Mouse (Mus musculus): ENCODE measurements around the gene Large1.
"Not testable (repeated sequence)": the region's sequence is repeated elsewhere in the genome, so short reads cannot be mapped to it uniquely, and the experiment has no call there.

Large1 gene

DNA sequence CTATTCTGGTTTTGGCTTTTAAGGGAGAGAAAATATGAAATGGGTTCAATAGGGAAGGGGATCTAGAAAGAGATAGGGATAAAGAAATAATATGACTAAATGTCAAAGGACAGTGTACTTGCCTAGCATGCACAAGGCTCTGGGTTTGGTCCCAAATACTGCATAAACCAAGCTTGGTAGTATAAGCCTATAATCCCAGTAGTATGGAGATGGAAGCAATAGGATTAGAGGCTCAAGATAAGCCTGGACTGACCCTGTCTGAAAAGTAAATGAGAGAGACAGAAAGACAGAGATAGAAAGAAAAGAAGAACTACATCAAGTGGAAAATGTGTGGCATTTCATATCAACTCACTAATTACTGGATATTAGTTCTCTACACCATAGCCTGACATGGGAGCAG lies 180.7 kb downstream of the Large1 start:
- in situ Hi-C loops (cut with MseI, MboI): no loop called here

DNA sequence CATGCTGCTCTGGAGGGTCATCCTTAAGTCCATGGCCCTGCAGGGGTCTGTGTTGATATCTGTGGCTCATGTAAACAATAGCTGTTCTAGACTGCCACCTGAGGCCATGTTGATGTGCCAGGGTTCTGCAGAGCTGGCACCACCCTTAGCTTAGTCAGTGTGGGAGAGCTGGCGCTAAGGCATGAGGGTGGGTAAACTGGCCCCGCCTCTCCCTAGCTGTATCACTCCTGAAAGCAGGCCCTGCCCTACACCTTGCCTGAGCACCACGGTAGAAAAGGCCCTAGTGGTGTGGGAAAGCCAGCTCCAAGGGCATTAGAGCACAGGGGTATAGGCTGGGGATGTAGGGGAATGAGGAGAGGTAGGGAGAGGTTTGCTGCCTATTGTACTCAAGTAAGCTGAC lies 191.3 kb downstream of the Large1 start:
- in situ Hi-C loops (cut with MseI, MboI): no loop called here

DNA sequence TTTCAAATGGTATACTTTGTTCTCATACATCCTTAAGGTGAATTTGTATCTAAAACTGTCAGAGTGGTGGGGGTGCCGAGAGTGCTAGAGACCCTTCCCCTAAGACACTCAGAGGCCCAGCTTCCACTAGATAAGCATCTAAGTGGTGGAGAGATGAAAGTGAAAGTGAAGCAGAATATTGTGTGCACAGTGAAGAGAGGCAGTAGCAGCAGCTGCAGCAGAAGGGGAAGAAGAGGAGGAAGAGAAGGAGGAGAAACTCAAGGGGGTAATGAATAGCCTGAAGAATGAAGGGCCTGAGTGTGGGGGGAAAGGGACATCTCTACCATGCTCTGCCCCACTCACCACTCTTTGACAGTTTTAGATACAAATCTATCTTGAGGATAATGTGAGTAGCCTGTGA lies 191.8 kb downstream of the Large1 start:
- in situ Hi-C loops (cut with MseI, MboI): no loop called here

DNA sequence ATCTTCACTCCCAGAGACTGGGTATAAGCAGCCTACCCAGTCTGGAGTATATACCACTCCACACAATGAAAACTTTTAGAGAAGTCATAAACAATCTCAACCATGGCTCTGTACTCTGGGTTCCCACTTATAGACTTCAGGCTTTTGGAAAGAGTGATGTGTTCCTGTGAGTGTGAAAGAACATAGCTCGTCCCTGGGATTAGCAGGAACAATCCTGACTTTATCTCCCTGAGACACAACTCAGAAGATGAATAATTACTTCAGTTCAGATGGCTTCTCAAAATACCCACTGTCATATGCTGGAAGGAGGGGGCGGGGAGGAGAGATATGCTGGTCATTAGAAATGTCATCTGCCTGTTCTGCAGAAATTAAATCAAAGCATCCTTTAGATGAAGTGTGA lies 192.4 kb downstream of the Large1 start:
- in situ Hi-C loops (cut with MseI, MboI): no loop called here

DNA sequence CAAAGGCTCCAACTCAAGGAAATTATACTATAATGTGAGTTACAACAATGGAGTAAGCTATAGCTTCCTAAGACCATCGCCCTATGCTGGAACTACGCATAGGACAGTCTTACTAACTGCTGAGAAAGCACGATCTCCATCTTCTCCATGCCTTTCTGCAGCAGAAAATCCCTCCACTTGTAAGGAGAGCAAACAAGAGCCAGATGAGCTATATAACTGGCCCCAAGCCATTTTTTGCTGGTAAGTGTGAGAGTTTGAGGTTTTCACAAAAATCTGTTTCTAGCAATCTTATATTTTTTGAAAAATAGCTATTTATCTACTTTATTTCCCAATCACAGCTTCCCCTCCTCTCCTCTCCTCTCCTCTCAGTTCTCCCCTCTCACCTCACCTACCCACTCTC lies 206.1 kb downstream of the Large1 start:
- in situ Hi-C loops (cut with MseI, MboI): no loop called here

DNA sequence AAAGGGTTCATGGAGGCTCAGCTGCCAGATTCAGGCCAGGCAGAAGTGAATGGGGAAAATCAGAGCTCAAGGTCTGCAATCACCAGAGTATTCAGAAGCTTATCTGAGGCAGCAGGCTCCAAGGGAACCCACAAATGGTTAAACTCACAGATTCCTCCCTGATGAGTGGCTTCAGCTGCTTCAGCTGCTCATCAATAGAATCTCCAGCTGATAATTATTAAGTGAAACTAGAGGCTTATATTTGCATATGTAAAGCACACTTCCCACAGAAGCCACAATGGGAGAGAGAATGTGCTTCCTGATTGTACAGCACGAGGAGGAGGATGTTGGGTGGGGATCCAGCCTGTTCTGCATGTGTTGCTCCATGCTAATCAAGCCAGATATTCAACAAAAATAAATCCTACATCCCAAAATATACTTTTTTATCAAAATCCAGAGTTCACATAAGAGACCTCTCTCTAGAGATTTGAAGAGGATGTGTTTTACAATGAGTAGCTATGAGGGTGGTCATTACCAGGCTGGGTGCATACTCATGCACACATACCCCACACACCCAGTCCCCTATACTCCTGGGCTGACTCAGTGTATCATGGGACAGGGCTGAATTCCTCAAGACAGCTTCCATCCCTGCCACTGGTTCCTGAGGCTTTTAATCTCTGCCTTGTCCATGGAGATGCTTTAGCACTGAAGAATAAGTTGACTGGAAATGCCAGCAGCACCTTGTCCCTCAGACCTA lies 210.5 kb downstream of the Large1 start:
- in situ Hi-C loops (cut with MseI, MboI): no loop called here

DNA sequence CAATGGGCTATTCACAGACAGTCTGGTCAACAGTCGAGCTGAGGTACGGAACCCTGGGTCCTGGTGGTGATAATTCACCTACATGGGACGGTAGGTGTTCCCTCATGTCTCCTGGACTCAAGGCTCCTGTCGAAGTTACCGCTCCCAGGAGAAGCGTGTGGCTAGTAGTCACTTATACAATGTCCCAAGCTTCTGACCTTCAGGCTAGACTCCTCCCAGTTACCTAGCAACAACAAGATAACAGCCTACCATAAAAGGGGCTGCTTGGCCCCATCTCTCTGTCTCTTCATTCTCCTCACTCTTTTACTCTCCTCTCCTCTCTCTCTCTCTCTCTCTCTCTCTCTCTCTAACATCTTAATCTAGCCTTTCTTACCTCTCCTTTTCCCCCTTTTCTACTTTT lies 217.9 kb downstream of the Large1 start:
- in situ Hi-C loops (cut with MseI, MboI): no loop called here

DNA sequence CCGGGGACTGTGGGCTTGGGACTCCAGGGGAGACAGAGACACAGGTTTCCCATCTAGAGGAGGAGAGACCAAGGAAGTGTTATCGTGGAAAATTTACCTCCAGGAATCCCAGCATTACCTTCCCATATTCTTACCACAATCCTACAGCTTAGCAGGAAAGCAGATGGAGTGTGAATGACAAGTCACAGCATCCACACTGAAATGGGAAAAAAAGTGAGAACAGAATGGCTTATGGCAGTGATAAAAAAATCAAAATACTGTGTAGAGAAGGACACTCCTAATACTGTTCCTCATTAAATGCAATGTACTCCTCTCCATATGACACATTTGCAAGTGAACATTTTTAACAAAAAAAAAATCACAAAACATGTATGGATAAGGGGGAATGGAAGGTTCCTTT lies 221.3 kb downstream of the Large1 start:
- in situ Hi-C loops (cut with MseI, MboI): no loop called here

DNA sequence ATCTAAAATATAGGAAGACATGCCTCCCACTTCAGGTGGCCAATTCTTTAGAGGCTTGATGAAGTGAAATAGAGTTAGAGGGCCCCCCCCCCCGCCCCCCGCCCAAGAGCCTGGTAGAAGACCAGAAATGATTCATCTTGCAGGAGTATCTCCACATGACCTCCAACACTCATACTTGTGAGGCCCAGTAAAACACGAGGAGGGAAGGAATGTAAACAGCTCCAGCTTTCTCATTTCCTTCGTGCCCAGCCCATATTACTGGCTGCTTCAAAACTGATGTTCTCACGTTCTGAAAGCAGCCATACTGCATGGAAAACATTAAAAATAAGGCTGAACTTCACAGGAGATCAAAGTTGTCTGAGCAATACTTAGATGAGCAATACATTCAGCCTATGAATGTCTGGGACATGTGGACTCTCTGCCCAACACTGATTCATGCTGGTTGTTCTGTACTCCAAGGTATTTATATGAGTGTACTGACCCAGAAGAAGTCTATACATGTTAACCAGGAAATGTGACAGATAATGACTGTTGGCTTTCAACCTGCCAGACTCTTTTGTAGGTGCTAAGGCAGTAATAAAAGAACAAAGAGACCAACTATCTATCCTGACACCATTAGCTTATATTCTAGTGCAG lies 229.4 kb downstream of the Large1 start:
- in situ Hi-C loops (cut with MseI, MboI): no loop called here

DNA sequence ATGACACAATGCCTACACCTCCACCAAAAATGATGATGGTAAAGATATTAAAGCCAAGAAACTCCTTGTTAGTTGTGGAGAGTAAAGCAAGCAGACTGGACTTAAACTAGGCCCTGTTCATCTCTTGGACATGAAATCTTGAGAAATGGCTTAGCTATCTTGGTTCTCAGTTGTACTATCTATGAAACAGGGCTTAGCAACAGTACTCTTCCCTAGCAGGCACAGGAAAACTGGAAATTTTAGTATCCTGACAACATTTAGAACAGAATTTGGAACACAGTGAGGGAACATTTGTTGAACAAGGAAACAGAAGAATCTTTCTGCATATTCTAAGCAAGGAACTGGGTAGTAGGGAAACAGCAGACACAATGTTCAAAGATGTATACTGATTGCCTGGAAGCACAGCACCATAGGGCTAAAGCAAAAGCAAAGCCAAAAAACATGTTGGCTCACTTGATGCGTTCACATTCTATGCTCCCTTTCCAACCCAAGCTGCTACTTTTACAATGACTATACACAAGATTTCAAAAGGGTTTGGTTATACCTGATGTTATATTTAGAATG lies 240.9 kb downstream of the Large1 start:
- in situ Hi-C loops (cut with MseI, MboI): no loop called here

DNA sequence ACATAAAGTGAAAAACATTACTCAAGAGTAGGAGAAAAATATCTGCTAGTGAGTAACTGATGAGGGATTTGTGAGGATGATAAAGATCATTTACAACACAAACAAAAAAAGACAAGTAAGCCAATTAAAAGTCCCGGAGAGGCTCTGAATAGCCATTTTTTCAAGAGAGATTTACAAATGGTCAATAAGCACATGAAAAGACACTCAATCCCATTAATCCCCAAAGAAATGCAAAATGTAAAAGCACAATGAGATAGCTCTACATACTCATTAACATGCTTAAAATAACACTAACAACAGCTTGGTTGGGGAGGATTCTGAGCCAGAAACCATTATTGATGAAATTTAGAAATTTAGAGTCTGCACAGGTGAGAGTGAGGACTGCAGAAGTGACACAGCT lies 249.3 kb downstream of the Large1 start:
- in situ Hi-C loops (cut with MseI, MboI): no loop called here

DNA sequence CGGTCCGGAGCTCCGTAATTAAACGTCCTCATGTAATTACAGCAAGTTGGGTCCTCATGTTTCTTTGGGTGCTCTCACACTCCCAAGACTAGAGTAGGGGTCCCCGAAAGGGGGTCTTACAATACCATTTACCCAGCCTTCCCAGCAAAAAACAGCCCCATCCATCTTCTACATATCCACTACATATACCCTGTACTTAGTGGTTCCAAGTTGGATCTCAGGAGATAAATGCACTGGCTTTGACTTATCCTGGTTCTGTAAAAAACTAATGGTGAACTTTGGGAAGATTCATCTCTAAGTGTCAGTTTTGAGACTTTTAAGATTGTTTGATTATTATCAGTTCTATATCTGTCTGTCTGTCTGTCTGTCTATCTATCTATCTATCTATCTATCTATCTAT lies 252.3 kb downstream of the Large1 start:
- in situ Hi-C loops (cut with MseI, MboI): no loop called here

DNA sequence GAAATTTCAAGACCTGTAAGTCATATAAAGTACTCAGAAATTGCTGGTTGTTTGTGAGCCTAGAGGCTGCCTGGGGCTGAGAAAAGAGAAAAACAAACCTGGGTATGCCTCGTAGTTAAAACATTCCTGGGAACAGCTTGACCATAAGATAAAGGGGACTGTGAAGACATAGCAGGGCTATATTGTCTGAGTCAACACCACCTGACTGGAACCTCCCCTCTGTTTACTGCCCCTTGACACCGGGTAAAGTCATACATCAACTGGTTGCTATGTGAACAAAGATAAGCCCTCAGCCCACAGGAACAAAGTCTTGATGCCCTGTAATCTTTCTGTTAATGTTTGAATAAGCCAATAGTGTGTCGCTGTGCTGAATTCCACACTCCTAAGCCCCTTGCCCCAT lies 252.7 kb downstream of the Large1 start:
- in situ Hi-C loops (cut with MseI, MboI): not testable (repeated sequence)

DNA sequence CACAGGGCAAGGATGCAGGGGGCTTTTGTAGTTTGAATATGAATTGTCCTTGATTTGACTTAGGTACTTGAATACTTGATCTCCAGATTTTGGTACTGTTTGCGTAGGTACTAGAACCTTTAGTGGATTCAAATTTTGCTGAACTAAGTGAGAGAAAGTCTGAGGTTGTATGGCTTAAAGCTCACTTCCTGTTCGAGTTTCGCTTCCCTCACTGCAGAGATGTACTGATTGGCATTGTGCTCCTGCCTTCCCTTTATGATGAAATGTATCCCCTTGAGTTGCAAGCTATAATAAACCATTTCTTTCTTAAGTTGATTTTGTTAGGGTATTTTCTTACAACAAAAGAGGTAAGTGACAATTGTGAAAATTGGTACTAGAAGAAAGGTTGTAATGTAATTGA lies 253.8 kb downstream of the Large1 start:
- in situ Hi-C loops (cut with MseI, MboI): no loop called here

DNA sequence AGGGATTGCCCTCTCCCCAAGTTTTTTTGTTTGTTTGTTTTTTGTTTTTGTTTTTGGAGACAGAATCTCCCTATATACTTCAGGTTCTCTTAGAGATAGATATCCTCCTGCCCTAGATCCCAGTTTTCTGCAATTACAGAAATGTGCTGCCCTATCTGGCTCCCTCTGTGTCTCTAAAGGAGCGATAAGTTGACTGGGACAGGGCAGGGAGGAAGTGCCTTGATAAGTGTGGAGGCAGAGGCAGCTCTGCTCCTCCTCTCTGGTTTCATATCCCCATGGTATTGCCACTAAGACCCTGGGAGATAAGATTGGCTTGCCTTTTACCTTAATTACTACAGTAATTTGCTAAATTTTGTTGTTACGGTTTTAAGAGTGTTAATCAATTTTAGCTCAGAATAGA lies 256.4 kb downstream of the Large1 start:
- in situ Hi-C loops (cut with MseI, MboI): no loop called here

DNA sequence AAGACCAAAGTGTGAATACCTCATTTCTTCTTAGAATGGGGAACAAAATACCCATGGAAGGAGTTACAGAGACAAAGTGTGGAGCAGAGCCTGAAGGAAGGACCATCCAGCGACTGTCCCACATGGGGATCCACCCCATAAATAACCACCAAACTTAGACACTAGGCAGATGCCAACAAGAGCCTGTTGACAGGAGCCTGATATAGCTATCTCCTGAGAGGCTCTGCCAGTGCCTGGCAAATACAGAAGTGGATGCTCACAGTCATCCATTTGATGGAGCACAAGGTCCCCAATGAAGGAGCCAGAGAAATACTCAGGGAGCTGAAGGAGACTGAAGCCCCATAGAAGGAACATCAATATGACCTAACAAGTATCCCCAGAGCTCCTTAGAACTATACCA lies 275.6 kb downstream of the Large1 start:
- in situ Hi-C loops (cut with MseI, MboI): not testable (repeated sequence)

DNA sequence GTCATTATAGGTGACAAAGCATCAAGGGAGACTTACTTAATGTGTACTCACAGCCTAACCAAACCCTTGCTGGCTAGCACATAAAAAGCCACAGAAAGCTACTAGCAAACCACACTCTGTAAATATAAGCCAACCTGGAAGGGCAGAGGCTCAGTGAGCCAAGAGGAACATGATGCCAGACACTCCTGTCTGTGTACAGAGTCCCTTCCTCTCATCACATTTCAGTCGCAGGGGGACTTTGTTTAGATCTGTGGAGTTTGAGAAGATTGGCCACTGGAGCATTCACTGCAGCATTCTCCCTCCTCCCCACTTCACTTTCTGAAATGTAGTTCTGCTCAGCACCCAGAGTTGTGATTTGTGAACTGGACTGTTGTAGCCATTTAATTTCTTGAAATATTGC lies 291.9 kb downstream of the Large1 start:
- in situ Hi-C loops (cut with MseI, MboI): no loop called here

DNA sequence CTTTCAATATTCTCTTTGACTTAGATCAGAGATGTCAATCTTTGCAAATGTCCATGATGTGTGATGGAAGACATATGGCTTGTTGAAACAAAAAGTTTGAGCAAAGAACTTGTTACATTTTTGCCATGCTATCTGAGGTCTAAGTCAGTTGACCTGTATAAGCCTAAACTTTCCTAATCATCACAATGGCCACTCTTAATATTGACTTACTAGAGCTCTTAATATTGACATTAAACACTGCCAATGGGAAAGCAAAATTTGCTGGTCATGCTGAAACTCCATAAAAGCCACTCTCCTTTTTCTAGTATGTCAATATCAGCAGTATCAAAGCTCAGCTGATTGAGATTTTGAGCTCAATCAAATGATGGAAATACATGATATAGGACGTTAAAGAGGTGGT lies 298.6 kb downstream of the Large1 start:
- in situ Hi-C loops (cut with MseI, MboI): no loop called here

DNA sequence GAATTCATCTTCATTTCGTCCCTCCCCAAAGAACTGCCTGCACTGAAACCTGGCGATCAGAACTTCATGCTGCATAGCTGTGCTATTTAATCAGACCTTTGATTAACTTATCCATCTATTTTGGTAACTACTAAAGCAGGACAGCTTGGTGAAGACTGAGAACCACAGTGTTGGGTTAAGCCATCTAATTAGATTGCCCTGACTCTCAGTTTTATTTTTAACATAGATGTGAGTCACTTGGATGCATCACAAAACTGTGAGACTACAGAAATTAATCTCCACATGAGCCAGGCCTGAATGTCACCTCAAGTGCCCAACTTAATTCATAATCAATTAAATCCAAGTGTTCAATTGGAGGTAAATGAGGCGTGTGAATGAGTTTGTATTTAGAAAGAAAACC lies 299.5 kb downstream of the Large1 start:
- in situ Hi-C loops (cut with MseI, MboI): no loop called here

DNA sequence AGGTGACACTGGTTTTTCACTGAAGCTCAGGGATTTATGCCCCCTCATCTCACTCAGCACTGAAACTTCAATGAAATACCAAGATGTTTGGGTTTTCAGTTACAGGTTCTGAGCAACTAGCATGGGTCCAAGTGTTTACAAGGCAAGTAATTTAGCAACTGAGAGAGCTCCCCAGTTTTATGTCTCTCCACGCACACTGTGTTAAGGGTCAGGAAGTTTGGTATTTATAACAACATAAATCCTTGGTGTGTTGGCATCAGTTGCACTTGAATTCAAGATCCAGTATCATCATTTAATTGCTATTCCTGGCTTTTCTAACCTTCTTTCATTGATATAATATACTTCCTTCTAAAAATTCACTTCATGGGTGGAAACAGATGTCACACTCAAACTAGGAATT lies 300.9 kb downstream of the Large1 start:
- in situ Hi-C loops (cut with MseI, MboI): no loop called here

DNA sequence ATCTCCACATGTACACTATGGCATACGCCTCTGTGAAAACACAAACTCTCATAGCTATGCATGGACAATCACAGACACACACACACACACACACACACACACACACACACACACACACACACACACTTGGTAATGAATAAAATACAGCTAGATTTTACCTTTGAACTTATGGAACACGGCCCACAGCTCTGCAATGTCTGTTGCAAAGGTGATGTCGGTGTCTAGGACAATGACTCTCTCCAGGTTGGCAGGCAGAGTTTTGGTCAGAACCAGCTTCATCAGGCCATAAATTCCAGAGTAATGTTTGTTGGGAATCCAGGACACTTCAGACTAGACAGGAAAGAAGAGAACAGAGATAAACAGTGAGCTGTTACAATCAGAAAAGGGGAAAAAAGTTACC lies 305.2 kb downstream of the Large1 start:
- in situ Hi-C loops (cut with MseI, MboI): no loop called here

DNA sequence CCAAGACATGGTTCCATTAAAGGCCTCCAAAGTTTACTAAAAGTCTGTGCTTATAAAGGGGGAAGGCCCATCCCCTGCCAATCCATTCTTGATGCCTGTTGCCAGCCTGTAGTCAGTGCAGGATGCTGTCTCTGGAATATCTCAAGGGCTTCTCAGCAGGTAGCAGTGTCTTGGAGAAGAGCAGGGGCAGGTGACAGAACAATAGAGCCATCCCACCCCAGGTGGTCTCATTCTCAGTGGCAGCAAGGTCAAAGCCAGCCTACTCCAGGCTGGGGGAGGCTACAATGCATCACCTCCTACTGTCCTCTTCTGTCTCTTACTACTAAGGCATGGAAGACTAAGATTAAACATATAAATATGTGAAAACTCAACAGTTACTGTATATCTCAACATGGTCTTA lies 323.6 kb downstream of the Large1 start:
- in situ Hi-C loops (cut with MseI, MboI): no loop called here

DNA sequence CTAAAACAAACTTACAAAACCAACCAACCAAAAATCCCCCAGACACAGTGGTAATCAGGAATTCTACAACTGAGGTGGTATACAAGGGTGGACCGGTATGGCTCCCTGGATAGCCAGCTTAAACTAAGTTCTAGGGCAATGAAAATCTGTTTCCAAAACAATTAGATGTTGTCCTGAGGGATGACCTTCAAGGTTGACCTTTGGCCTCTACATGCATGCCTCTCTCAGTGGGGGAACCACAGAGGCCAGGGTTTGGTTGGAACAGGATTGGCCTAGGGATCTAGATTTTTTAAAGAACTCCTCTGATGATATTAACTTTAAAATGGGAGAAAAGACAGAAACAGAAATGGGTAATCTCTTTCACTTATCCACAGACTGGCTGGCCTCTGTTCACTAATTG lies 335.1 kb downstream of the Large1 start:
- in situ Hi-C loops (cut with MseI, MboI): no loop called here
